Mouse (Mus musculus) frontal cortex, postnatal 36 days (tissue): ENCODE measurements around the gene Rnh1.

Experiments used
- DNase-seq, 2 experiments: peaks; one replicate each; pipeline ENCODE4 v3.0.0; 2022; ENCODE audit warnings: low spot score in 2 of 2

The Rnh1 gene

GRCm38 (mm10) chr7:141205504-141205903 is 32.8 kb upstream of the Rnh1 start:
- DNase-seq, result no peak

GRCm38 (mm10) chr7:141204546-141204945 is 31.9 kb upstream of the Rnh1 start:
- DNase-seq, result no peak

GRCm38 (mm10) chr7:141198121-141198520 is 25.5 kb upstream of the Rnh1 start:
- no peak for DNase-seq

- no peak for DNase-seq
These were observed 24.1 kb upstream of the Rnh1 start for GRCm38 (mm10) chr7:141196619-141197282.

- DNase-seq, result no peak
These were observed 23.1 kb upstream of the Rnh1 start for GRCm38 (mm10) chr7:141195754-141196153.

GRCm38 (mm10) chr7:141194830-141195229 is 22.2 kb upstream of the Rnh1 start:
- peak; percentile 73 to 89 for DNase-seq

- DNase-seq, result no peak
These were observed 21.8 kb upstream of the Rnh1 start for GRCm38 (mm10) chr7:141194409-141194808.

- DNase-seq, result peak; percentile 97
These were observed 21.3 kb upstream of the Rnh1 start, which contains the start of the genes Hras and Lrrc56 for GRCm38 (mm10) chr7:141193948-141194347. Gene Hras (minus strand): TSS chr7:141194005. Gene Lrrc56 (plus strand): TSS chr7:141194157.

- peak; percentile 34 to 42 for DNase-seq
These were observed 20.7 kb upstream of the Rnh1 start for GRCm38 (mm10) chr7:141193348-141193856.

GRCm38 (mm10) chr7:141192776-141193347 is 20.2 kb upstream of the Rnh1 start:
- no peak for DNase-seq

- DNase-seq, result no peak
These were observed 19.4 kb upstream of the Rnh1 start for GRCm38 (mm10) chr7:141191796-141192685.

GRCm38 (mm10) chr7:141191036-141191435 is 18.4 kb upstream of the Rnh1 start:
- DNase-seq, result no peak

- no peak for DNase-seq
These were observed 17.6 kb upstream of the Rnh1 start for GRCm38 (mm10) chr7:141190220-141190619.

- DNase-seq, result no peak
These were observed 16.1 kb upstream of the Rnh1 start for GRCm38 (mm10) chr7:141188733-141189132.

GRCm38 (mm10) chr7:141188194-141188593 is 15.5 kb upstream of the Rnh1 start:
- no peak for DNase-seq

GRCm38 (mm10) chr7:141176173-141176572 is 3.5 kb upstream of the Rnh1 start:
- DNase-seq, result peak; percentile 84 to 91

GRCm38 (mm10) chr7:141175068-141175467 is 2.4 kb upstream of the Rnh1 start:
- no peak for DNase-seq

- DNase-seq, result no peak
These were observed 730 bp upstream of the Rnh1 start for GRCm38 (mm10) chr7:141173323-141173850.

GRCm38 (mm10) chr7:141169866-141170265 is 2.8 kb downstream of the Rnh1 start:
- no peak for DNase-seq

- DNase-seq, result no peak
These were observed 3.4 kb downstream of the Rnh1 start for GRCm38 (mm10) chr7:141169300-141169699.

- DNase-seq, result peak; percentile 55 to 68
These were observed 4.1 kb downstream of the Rnh1 start for GRCm38 (mm10) chr7:141168518-141168953.
